Mouse (Mus musculus) heart, adult 2 months (tissue): ENCODE measurements around the gene N4bp2l1. TPM values are rescaled to one million over a fixed set of nuclear protein-coding genes. Genes with fewer than 3 reads are reported as not detected.

Source experiments
- DNase-seq, 2 experiments: peaks; one replicate each; pipeline ENCODE4 v3.0.0; 2021
- H3K27ac ChIP-seq: fragments of 200-600 bp; 2 replicates; pipeline ENCODE4 v1.8.1; 2022
- H3K27me3 ChIP-seq: fragments of 200-500 bp; 2 replicates; pipeline ENCODE4 v1.6.1; 2012; ENCODE audit warnings: mild to moderate bottlenecking, low read length, inconsistent platforms, mixed read lengths; ENCODE audit not compliant: control insufficient read depth, insufficient read depth
- H3K36me3 ChIP-seq: fragments of 200-500 bp; 2 replicates; pipeline ENCODE4 v1.6.1; 2012; ENCODE audit warnings: low read length, inconsistent platforms; ENCODE audit not compliant: control insufficient read depth, insufficient read depth
- H3K4me1 ChIP-seq: fragments of 200-500 bp; 2 replicates; pipeline ENCODE4 v1.6.1; 2011; ENCODE audit warnings: low read length; ENCODE audit not compliant: control insufficient read depth, insufficient read depth
- H3K4me3 ChIP-seq: fragments of 200-600 bp; 2 replicates; pipeline ENCODE4 v1.8.1; 2022
- H3K79me2 ChIP-seq: fragments of 200-500 bp; replicated peaks from 2 replicates; pipeline ENCODE4 v1.6.1; 2012; ENCODE audit warnings: mild to moderate bottlenecking, inconsistent platforms, low read length, moderate library complexity, mixed read lengths; ENCODE audit not compliant: control insufficient read depth, insufficient read depth
- H3K9ac ChIP-seq: fragments of 200-500 bp; 2 replicates; pipeline ENCODE4 v1.6.1; 2012; ENCODE audit warnings: low read depth, mild to moderate bottlenecking, control low read depth, inconsistent platforms, low read length, mixed read lengths
- CTCF ChIP-seq: fragments of 200-600 bp; IDR thresholded peaks from 2 replicates; pipeline ENCODE4 v1.8.1; 2022; ENCODE audit warnings: antibody characterized with exemption, mild to moderate bottlenecking, moderate library complexity
- EP300 ChIP-seq: fragments of 200-500 bp; IDR thresholded peaks from 2 replicates; pipeline ENCODE4 v1.6.1; 2011; ENCODE audit warnings: low read depth, low read length, control low read depth; ENCODE audit not compliant: insufficient read depth
- POLR2A ChIP-seq: fragments of 200-500 bp; IDR thresholded peaks from 2 replicates; pipeline ENCODE4 v1.6.1; 2011; ENCODE audit warnings: mild to moderate bottlenecking, low read depth, low read length, control low read depth; ENCODE audit not compliant: insufficient read depth
- WGBS: fragments of 180-500 bp; shearing (Covaris S2); methylation state at CpG from one replicate; pipeline ENCODE4 v1.1.7; 2018; 5-methylcytosine and 5-hydroxymethylcytosine counted together
- intact Hi-C: fragments of 180-260 bp; cut with DNase I; formaldehyde crosslinking; loops from one replicate; pipeline ENCODE4 v1.15.1; 2025
- polyA plus RNA-seq: library from polyadenylated mRNA; depleted of rRNA; stranded (reverse); fragments of >200 nt; gene quantifications from 2 replicates; pipeline ENCODE4 v1.2.3, GENCODE M21; 2012
- total RNA-seq, 2 experiments: library from RNA; stranded (reverse); gene quantifications; 2 replicates each; pipeline ENCODE4 v1.2.3; 2021

Gene N4bp2l1
- total and polyA plus RNA-seq, 3 experiments = 2.5 to 4.7 (median 3.1) TPM

- Histone ChIP-seq H3K4me3 (no peak overlapping the region), H3K79me2 (no peaks in the 10 kb centered on the region), H3K27me3 (no peaks in the 10 kb centered on the region), H3K27ac (no peak overlapping the region), H3K36me3 (no peaks in the 10 kb centered on the region), H3K9ac (no peak overlapping the region), H3K4me1 (no peaks in the 10 kb centered on the region)
- WGBS = 63% methylated on average over 5 of the region's 5 CpGs
- intact Hi-C loops = no loop called here
- TF ChIP-seq CTCF = no peak
- no peak for TF ChIP-seq POLR2A
- no peak for TF ChIP-seq EP300
- no peak for DNase-seq
Observed at GRCm38 (mm10) chr5:150574885-150575284, 22.1 kb downstream of the N4bp2l1 start.

GRCm38 (mm10) chr5:150574403-150574802 is 22.6 kb downstream of the N4bp2l1 start:
- WGBS = 89% methylated on average over 3 of the region's 3 CpGs
- Histone ChIP-seq H3K36me3 (no peaks in the 10 kb centered on the region), H3K27ac (no peak overlapping the region), H3K27me3 (no peaks in the 10 kb centered on the region), H3K79me2 (no peaks in the 10 kb centered on the region), H3K4me3 (no peak overlapping the region), H3K9ac (no peak overlapping the region), H3K4me1 (no peaks in the 10 kb centered on the region)
- TF ChIP-seq CTCF (no peak), EP300 (no peak), POLR2A (no peak)
- intact Hi-C loops = no loop called here
- DNase-seq = no peak

GRCm38 (mm10) chr5:150570496-150571219 is 26.3 kb downstream of the N4bp2l1 start:
- H3K4me3 ChIP-seq = no peak overlapping the region
- no peak for DNase-seq
- intact Hi-C loops = no loop called here
- TF ChIP-seq EP300 (no peak), CTCF (no peak), POLR2A (no peak)
- no peaks in the 10 kb centered on the region for H3K79me2 ChIP-seq
- H3K27me3 ChIP-seq = no peaks in the 10 kb centered on the region
- no peak overlapping the region for H3K27ac ChIP-seq
- H3K36me3 ChIP-seq = no peaks in the 10 kb centered on the region
- H3K9ac ChIP-seq = no peak overlapping the region
- WGBS = 91% methylated on average over 11 of the region's 11 CpGs
- H3K4me1 ChIP-seq = no peaks in the 10 kb centered on the region

- H3K4me3 ChIP-seq = no peak overlapping the region
- no peaks in the 10 kb centered on the region for H3K36me3 ChIP-seq
- H3K27ac ChIP-seq = no peak overlapping the region
- no peaks in the 10 kb centered on the region for H3K79me2 ChIP-seq
- no peaks in the 10 kb centered on the region for H3K27me3 ChIP-seq
- no peaks in the 10 kb centered on the region for H3K4me1 ChIP-seq
- intact Hi-C loops = no loop called here
- no peak for DNase-seq
- WGBS = 96% methylated on average over 5 of the region's 5 CpGs
- no peak for TF ChIP-seq POLR2A
- H3K9ac ChIP-seq = no peak overlapping the region
Observed at GRCm38 (mm10) chr5:150566971-150567370, 30.0 kb downstream of the N4bp2l1 start.

GRCm38 (mm10) chr5:150566226-150566625 is 30.8 kb downstream of the N4bp2l1 start:
- DNase-seq = no peak
- Histone ChIP-seq H3K4me1 (no peaks in the 10 kb centered on the region), H3K9ac (no peak overlapping the region), H3K4me3 (no peak overlapping the region), H3K36me3 (no peaks in the 10 kb centered on the region), H3K27me3 (no peaks in the 10 kb centered on the region), H3K79me2 (no peaks in the 10 kb centered on the region), H3K27ac (no peak overlapping the region)
- TF ChIP-seq EP300 (no peak), POLR2A (no peak), CTCF (no peak)
- WGBS = 44% methylated on average over 3 of the region's 3 CpGs
- intact Hi-C loops = no loop called here

- Histone ChIP-seq H3K27me3 (no peaks in the 10 kb centered on the region), H3K4me3 (no peak overlapping the region), H3K79me2 (no peaks in the 10 kb centered on the region), H3K27ac (no peak overlapping the region), H3K4me1 (no peaks in the 10 kb centered on the region; the same call in 1 of the 2 replicates), H3K9ac (no peak overlapping the region), H3K36me3 (no peaks in the 10 kb centered on the region)
- intact Hi-C loops = no loop called here
- TF ChIP-seq CTCF (no peak), EP300 (no peak), POLR2A (no peak)
- DNase-seq = no peak
- WGBS = 96% methylated on average over 6 of the region's 6 CpGs
Observed at GRCm38 (mm10) chr5:150564426-150564825, 32.6 kb downstream of the N4bp2l1 start.
